ENCODE assay signal across 17 mouse cellular contexts in the genomic region with DNA sequence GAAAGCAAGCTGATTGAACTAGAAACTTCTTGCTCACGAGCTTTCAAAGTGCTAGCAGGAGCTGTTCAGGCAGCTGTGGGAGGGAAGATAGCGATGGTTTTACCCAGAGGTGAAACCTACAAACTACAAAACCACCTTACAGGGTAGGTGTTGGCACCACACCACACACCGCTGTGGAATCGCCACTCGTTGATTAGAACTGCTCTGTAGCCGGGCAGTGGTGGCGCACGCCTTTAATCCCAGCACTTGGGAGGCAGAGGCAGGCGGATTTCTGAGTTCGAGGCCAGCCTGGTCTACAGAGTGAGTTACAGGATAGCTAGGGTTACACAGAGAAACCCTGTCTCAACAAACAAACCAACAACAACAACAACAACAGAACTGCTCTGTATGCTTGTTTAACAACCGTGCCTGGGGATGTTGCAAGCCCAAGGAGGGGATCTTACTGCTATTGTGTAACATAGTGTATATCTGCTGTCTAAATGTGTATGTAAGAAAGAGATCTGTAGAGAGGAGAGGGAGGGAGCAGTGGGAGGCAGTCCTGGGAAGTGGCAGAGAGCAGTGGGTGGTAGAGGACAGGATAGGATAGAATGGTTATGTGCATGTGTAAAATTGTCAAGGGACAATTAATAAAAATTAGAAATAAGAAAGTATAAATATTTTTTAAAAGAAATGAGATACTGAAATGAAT. TPM values are rescaled to one million over a fixed set of nuclear protein-coding genes. Genes with fewer than 3 reads are reported as not detected.
"Had no signal": no experiment of that assay in that cellular context is flagged by ENCODE, and none has a peak within 500 bp of the region (broad histone marks: within the 10 kb centered on the region; RNA-seq: fewer than 3 reads in every experiment).

No protein-coding gene starts in this region.

- H3K4me3 ChIP-seq: intestine, embryonic 15.5 days; kidney, embryonic 15.5 days; limb, embryonic 12.5 days; midbrain, embryonic 13.5 days; myocyte; neural tube, embryonic 15.5 days; stomach, embryonic 15.5 days had no signal

- H3K9me3 ChIP-seq: intestine, embryonic 15.5 days; kidney, embryonic 15.5 days; limb, embryonic 12.5 days; midbrain, embryonic 13.5 days; neural tube, embryonic 15.5 days; stomach, embryonic 15.5 days had no signal

- H3K36me3 ChIP-seq: intestine, embryonic 15.5 days; kidney, embryonic 15.5 days; limb, embryonic 12.5 days; midbrain, embryonic 13.5 days; neural tube, embryonic 15.5 days; stomach, embryonic 15.5 days had no signal

- H3K4me2 ChIP-seq: intestine, embryonic 15.5 days; kidney, embryonic 15.5 days; limb, embryonic 12.5 days; midbrain, embryonic 13.5 days; neural tube, embryonic 15.5 days; stomach, embryonic 15.5 days had no signal

- DNase-seq: kidney, adult 2 months; kidney, postnatal 14 days; lung, adult 2 months; lung, postnatal 10 days; retina, postnatal 1 day; thymus, postnatal 14 days had no signal

- H3K9ac ChIP-seq: intestine, embryonic 15.5 days; kidney, embryonic 15.5 days; limb, embryonic 12.5 days; liver, embryonic 14.5 days; midbrain, embryonic 13.5 days; neural tube, embryonic 15.5 days; stomach, embryonic 15.5 days had no signal

- ATAC-seq: intestine, embryonic 15.5 days; midbrain, embryonic 13.5 days had no signal

- H3K4me1 ChIP-seq: limb, embryonic 12.5 days; midbrain, embryonic 13.5 days; neural tube, embryonic 15.5 days had no signal

- H3K27me3 ChIP-seq: intestine, embryonic 15.5 days; kidney, embryonic 15.5 days; limb, embryonic 12.5 days; midbrain, embryonic 13.5 days; neural tube, embryonic 15.5 days; stomach, embryonic 15.5 days had no signal

- H3K27ac ChIP-seq: intestine, embryonic 15.5 days; kidney, embryonic 15.5 days; limb, embryonic 12.5 days; liver, embryonic 14.5 days; macrophage; midbrain, embryonic 13.5 days; neural tube, embryonic 15.5 days; stomach, embryonic 15.5 days had no signal

RNA-seq across cellular contexts. Expression of a gene that starts 27.7 kb away (rescaled TPM):
- total RNA-seq: liver, adult 2 months; megakaryocyte-erythroid progenitor cell, adult 5-6 weeks had no signal
- polyA plus RNA-seq: liver, adult 2 months had no signal
